Mouse (Mus musculus) spleen, adult 10 weeks (tissue): Measurements from ENCODE around the gene Naaladl1. TPM values are rescaled to one million over a fixed set of nuclear protein-coding genes. Genes with fewer than 3 reads are reported as not detected.

ENCODE experiments used
- polyA plus RNA-seq: library from polyadenylated mRNA; stranded (reverse); fragments of 350-450 nt; fragmentation: Illumina TruSeq; extraction: RNeasy Lipid Tissue Mini Kit (QIAGEN cat#74804); gene quantifications from one replicate; pipeline ENCODE4 v1.2.3, GENCODE M21; 2015; ENCODE audit warnings: low replicate concordance; ENCODE audit not compliant: insufficient read depth

Gene Naaladl1
- not detected for polyA plus RNA-seq

GRCm38 (mm10) chr19:6105586-6105985, at the start of gene Naaladl1:
Gene Naaladl1, plus strand, starts transcription at chr19:6105782.

DNA sequence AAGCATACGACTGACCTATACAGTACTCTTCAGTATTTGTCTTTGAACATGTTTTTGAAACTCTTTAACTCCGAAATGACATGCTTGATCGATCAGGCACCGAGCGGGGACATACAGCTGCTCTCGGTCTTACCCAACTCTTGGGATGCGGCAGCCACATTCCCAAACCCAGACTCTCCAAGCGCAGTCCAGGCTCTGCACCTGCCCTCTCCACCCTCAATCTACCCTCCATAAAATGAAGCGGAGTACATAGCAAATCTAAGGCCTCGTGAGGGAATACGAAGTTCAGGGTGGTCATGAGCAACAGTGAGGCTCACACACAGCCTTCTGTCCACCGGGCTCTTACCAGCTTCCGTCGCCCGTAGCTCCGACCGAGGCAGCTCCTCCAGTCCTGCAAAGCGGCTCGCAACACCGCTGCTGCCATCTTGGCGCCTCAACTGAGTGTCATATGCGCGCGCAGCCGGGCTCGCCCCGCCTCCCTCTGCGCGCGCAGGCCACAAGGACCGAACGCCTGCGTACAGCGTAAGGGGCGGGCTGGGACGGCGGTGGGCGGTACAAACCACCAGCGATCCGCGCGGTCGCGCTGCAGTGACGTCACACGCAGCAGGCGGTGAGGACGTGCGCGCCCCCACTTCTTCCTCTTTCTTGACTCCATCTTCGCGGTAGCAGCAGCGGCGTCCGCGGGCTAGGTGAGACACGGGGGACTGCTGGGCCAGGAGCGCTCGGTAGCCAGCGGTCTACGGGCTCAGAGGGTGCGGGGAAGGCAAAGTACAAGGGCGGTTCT, 48.1 kb upstream of the Naaladl1 start, which contains the start of the genes Mrpl49 and Fau:
TSS of gene Mrpl49 (minus strand) at position 473 of the 784 bp plus-strand sequence.
TSS of gene Fau (plus strand) at position 532 of the 784 bp plus-strand sequence.

GRCm38 (mm10) chr19:6061021-6061533, 44.5 kb upstream of the Naaladl1 start, which contains the start of gene Znhit2:
Gene Znhit2, plus strand, starts transcription at chr19:6061192.

DNA sequence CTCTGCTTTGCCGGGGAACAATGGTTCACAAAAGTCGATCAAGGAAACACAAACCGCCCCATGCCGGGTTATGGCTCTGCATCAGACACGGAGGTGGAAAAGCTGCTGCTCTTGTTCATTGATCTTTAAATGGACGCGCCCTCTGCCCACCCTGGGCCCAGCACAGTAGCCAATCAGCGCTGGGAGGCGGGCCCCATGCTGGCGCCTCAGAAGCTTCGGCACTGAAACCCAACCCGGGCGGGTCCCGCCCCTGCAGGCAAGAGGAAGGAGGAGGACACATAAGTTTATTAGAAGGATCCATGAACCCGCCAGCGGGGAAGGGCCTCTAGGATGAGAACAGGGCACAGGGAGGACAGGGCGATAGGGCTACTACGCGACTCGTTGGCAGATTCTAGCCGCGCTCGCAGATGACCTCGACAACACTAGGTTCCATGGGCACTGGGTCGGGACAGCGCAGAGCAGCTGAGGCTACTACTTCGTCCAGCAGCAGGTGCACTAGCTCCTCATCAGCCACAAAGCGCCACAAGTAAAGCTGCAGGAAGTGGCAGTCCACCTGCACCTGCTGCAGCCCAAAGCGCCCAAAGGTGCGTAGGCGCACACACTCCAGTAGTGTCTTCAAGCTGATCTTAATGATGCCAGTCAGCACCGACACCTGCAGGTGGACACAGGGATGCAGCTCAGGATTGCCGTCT, 37.7 kb upstream of the Naaladl1 start, which contains the start of gene Tm7sf2:
TSS of gene Tm7sf2 (minus strand) at position 650 of the 692 bp plus-strand sequence.

GRCm38 (mm10) chr19:6076564-6077393, 28.8 kb upstream of the Naaladl1 start, which contains the start of gene Vps51:
Gene Vps51, minus strand, starts transcription at chr19:6077231.

GRCm38 (mm10) chr19:6079983-6080480, 25.6 kb upstream of the Naaladl1 start, which contains the start of gene Tmem262:
Gene Tmem262, plus strand, starts transcription at chr19:6080033.

DNA sequence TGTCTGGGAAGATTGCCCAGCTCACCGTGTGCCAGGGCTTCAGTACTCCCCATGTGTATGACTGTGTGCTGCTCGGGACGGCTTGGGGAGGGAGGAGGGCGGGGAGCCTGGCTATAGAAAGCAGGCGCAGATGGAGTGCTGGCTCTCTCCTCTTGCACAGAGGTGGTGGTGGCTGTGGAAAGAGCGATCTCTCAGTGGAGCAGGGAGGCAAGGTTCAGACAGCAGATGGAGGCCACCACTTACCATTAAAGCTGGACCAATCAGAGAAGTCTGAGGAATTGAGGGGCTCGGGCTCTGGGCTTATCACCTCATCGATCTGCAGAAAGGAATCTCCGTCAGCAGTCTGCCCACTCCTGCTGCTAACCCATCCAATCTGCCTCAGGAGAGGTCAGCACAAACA, 23.4 kb upstream of the Naaladl1 start, which contains the start of gene Gm28374:
TSS of gene Gm28374 (minus strand) at position 101 of the 400 bp plus-strand sequence.

DNA sequence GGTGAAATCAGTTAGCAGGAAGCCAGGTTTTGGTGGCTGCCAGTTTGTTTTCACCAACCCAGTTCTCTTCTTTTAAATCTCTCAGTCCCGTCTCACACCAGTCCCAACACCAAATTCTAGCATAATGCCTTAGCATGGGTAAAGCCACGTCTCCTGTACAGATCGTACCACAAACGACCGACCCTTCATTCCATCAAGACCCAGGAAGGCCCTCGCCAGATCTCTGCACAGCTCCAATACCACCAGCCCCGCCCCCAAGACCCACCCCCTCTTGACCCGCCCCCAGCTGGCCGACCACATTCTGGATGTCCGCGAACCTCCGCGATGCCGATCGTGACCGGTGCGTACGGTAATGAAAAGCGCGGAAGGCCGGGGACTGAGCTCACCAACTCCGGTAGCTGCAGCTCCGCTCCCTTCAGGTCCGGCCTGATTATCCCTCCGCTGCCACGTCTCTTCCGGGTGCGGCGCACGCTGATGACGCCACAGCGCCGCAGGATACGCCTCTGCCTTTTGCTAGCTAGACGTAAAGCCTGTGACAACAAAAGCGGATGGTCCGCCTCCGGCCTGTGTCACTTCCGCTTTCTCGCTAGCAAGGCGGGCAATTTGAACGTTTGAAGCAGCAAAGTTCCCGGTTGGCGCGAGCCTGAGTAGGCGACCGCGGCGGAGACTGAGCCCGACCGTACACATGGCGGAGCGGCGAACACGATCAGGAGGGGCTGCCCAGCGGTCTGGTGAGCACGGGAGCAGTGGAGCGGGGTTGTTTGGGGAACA, 20.9 kb upstream of the Naaladl1 start, which contains the start of the genes Zfpl1 and Cdca5:
TSS of gene Zfpl1 (minus strand) at position 479 of the 771 bp plus-strand sequence.
TSS of gene Cdca5 (plus strand) at position 506 of the 771 bp plus-strand sequence.

GRCm38 (mm10) chr19:6094119-6094518, 11.5 kb upstream of the Naaladl1 start, which contains the start of gene AC131692.1:
Gene AC131692.1, plus strand, starts transcription at chr19:6094419.

GRCm38 (mm10) chr19:6117986-6118676, 12.5 kb downstream of the Naaladl1 start, which contains the start of gene Sac3d1:
Gene Sac3d1, minus strand, starts transcription at chr19:6118650.

DNA sequence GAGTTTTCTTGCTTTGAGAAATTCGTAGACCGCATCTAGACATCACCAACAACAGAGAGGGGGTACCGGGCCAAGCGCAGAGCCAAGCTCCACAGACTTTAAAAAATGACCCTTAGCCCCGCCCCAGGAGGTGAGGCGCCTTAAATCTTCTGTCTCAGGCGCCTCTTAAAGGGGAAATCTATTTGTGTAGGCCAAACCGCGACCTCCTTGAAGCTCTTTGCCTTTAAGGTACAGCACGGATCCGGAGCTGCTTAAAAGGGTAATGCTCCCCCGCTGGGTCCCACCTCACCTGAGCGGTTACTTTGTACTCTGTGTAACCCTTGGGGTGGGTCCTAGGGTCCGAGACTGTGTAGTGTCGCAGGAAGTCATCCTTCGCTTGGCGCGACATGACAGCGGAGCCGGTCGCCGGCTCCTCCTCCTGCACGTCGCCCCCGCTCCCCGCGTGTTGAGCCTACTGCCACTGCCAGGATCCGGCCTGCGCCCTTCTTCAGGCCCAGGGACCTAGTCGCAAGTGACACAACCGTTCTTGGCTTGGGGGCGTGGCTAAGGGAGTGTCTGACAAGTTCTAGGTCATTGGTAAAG, 22.3 kb downstream of the Naaladl1 start, which contains the start of gene Snx15:
TSS of gene Snx15 (minus strand) at position 545 of the 582 bp plus-strand sequence.

DNA sequence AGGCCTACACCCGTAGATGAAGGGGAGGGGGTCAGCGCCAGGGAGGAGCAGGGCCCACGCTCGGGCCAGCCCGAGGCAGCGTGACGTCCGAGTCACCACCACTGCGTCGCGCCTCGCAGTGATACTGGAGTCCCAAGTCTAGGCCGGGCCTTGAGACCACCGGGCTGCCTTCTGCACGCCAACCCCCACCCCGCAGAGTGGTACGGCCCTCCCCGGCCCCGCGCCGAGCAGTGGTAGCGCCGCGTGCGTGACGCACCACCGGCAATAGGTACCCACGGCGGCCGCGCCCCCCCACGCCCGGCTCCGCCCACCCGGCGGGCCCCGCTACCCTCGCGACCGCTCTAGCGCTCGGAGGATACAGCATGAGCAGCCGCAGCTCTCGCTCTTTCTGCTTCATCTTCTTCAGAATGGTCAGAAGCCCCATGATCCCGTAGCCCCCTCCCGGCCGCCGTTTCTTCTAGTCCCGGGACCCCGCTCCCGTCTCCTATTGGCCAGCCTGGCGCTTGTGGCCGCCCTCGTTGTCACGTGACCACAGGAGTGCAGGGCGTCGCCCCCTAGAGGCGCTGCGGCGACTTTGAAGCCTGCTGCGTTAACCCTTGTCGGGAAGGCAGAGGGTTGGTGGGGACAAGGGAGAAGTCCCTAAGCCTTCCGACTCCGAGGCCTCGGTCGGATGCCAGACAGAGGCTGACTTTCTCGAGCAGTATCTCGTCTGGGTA, 35.3 kb downstream of the Naaladl1 start, which contains the start of gene Batf2:
TSS of gene Batf2 (plus strand) at position 306 of the 716 bp plus-strand sequence.

GRCm38 (mm10) chr19:6141394-6141749, 35.8 kb downstream of the Naaladl1 start, which contains the start of gene Arl2:
Gene Arl2, minus strand, starts transcription at chr19:6141548.

Other genes starting within 250 kb of the Naaladl1 start
- 18.0 TPM for gene Frmd8, start 230.5 kb upstream of the Naaladl1 start, polyA plus RNA-seq
- 35.5 TPM for gene Slc25a45, start 228.0 kb upstream of the Naaladl1 start, polyA plus RNA-seq
- 0.84 TPM for gene Tigd3, start 211.6 kb upstream of the Naaladl1 start, polyA plus RNA-seq
- gene Dpf2, start 192.8 kb upstream of the Naaladl1 start, polyA plus RNA-seq = 103 TPM
- 6.4 TPM for gene Cdc42ep2, start 181.0 kb upstream of the Naaladl1 start, polyA plus RNA-seq
- 30.6 TPM for gene Pola2, start 141.6 kb upstream of the Naaladl1 start, polyA plus RNA-seq
- gene Slc22a20, start 119.6 kb upstream of the Naaladl1 start, polyA plus RNA-seq = not detected
- gene Capn1, start 89.9 kb upstream of the Naaladl1 start, polyA plus RNA-seq = 28.9 TPM
- gene Syvn1, start 59.2 kb upstream of the Naaladl1 start, polyA plus RNA-seq = 42.1 TPM
- gene Mrpl49, start 48.0 kb upstream of the Naaladl1 start, polyA plus RNA-seq = 48.0 TPM
- 1,233 TPM for gene Fau, start 47.9 kb upstream of the Naaladl1 start, polyA plus RNA-seq
- 0.99 TPM for gene Znhit2, start 44.6 kb upstream of the Naaladl1 start, polyA plus RNA-seq
- gene Tm7sf2, start 37.4 kb upstream of the Naaladl1 start, polyA plus RNA-seq = 8.7 TPM
- 47.4 TPM for gene Vps51, start 28.6 kb upstream of the Naaladl1 start, polyA plus RNA-seq
- gene Tmem262, start 25.7 kb upstream of the Naaladl1 start, polyA plus RNA-seq = not detected
- not detected for gene Gm28374, start 23.5 kb upstream of the Naaladl1 start, polyA plus RNA-seq
- 12.9 TPM for gene Zfpl1, start 20.8 kb upstream of the Naaladl1 start, polyA plus RNA-seq
- gene Cdca5, start 20.8 kb upstream of the Naaladl1 start, polyA plus RNA-seq = 8.2 TPM
- 0.47 TPM for gene AC131692.1, start 11.4 kb upstream of the Naaladl1 start, polyA plus RNA-seq
- gene Sac3d1, start 12.9 kb downstream of the Naaladl1 start, polyA plus RNA-seq = 4.3 TPM
- gene Snx15, start 22.5 kb downstream of the Naaladl1 start, polyA plus RNA-seq = 16.4 TPM
- gene Batf2, start 35.2 kb downstream of the Naaladl1 start, polyA plus RNA-seq = 1.8 TPM
- 11.0 TPM for gene Arl2, start 35.8 kb downstream of the Naaladl1 start, polyA plus RNA-seq
- gene Majin, start 78.6 kb downstream of the Naaladl1 start, polyA plus RNA-seq = not detected
- gene Gpha2, start 120.6 kb downstream of the Naaladl1 start, polyA plus RNA-seq = not detected
- gene Ppp2r5b, start 130.1 kb downstream of the Naaladl1 start, polyA plus RNA-seq = 11.9 TPM
- gene Atg2a, start 135.9 kb downstream of the Naaladl1 start, polyA plus RNA-seq = 6.0 TPM
- gene Ehd1, start 170.9 kb downstream of the Naaladl1 start, polyA plus RNA-seq = 36.3 TPM
- 2.1 TPM for gene Cdc42bpg, start 200.7 kb downstream of the Naaladl1 start, polyA plus RNA-seq
- gene Men1, start 229.2 kb downstream of the Naaladl1 start, polyA plus RNA-seq = 15.5 TPM
- gene Map4k2, start 235.4 kb downstream of the Naaladl1 start, polyA plus RNA-seq = 230 TPM